Mouse (Mus musculus) hindbrain, embryonic 15.5 days (tissue): Measurements from ENCODE around the gene Gm12184. TPM values are rescaled to one million over a fixed set of nuclear protein-coding genes. Genes with fewer than 3 reads are reported as not detected.
A peak's percentile ranks its signal among the peaks of the same experiment; 100 is the strongest.

Experiments
- ATAC-seq: fragments of 200-750 bp; cut with Nextera tagmentation; 2 replicates; pipeline ENCODE4 v1.8.0; 2017; ENCODE audit warnings: low read depth, moderate number of reproducible peaks, moderate TSS enrichment; ENCODE audit not compliant: low FRiP score
- H3K27ac ChIP-seq: fragments of 300-500 bp; sonication (generic); replicated peaks from 2 replicates; pipeline ENCODE4 v1.5.1; 2015; ENCODE audit warnings: mild to moderate bottlenecking, inconsistent platforms
- H3K27me3 ChIP-seq: fragments of 300-500 bp; sonication (generic); 2 replicates; pipeline ENCODE4 v1.6.1; 2015; ENCODE audit warnings: control low read depth, inconsistent platforms
- H3K36me3 ChIP-seq: fragments of 300-500 bp; sonication (generic); 2 replicates; pipeline ENCODE4 v1.6.1; 2015; ENCODE audit warnings: control low read depth, inconsistent platforms
- H3K4me1 ChIP-seq: fragments of 300-500 bp; sonication (generic); replicated peaks from 2 replicates; pipeline ENCODE4 v1.6.1; 2015; ENCODE audit warnings: control low read depth, inconsistent platforms
- H3K4me2 ChIP-seq: fragments of 300-500 bp; sonication (generic); 2 replicates; pipeline ENCODE4 v1.6.1; 2015; ENCODE audit warnings: moderate library complexity, mild to moderate bottlenecking, inconsistent platforms
- H3K4me3 ChIP-seq: fragments of 300-500 bp; sonication (generic); 2 replicates; pipeline ENCODE4 v1.5.1; 2015; ENCODE audit warnings: mild to moderate bottlenecking, inconsistent platforms
- H3K9ac ChIP-seq: fragments of 300-500 bp; sonication (generic); 2 replicates; pipeline ENCODE4 v1.6.1; 2015; ENCODE audit warnings: inconsistent platforms
- H3K9me3 ChIP-seq: fragments of 300-500 bp; sonication (generic); 2 replicates; pipeline ENCODE4 v1.6.1; 2016; ENCODE audit warnings: control low read depth, inconsistent platforms
- WGBS: fragments of 180-500 bp; shearing (Covaris S2); methylation state at CpG from one replicate; pipeline ENCODE4 v1.1.7; 2015; 5-methylcytosine and 5-hydroxymethylcytosine counted together
- polyA plus RNA-seq: library from polyadenylated mRNA; unstranded; fragments of >200 nt; fragmentation: Nextera tagmentation; extraction: Ambion mirVana; gene quantifications from 2 replicates; pipeline ENCODE4 v1.2.1, GENCODE M21; 2015

The Gm12184 gene
- polyA plus RNA-seq, 1 experiment from 2014 or later, result 3.8 TPM

- ATAC-seq, result peak; percentile 50; the same call in 1 of the 2 replicates
- Histone ChIP-seq H3K9me3 (no peaks in the 10 kb centered on the region), H3K4me2 (no peak overlapping the region), H3K9ac (no peak overlapping the region), H3K4me1 (peaks cover 11% of the 10 kb centered on the region), H3K4me3 (no peak overlapping the region), H3K36me3 (peaks cover 78% of the 10 kb centered on the region), H3K27ac (no peak overlapping the region), H3K27me3 (no peaks in the 10 kb centered on the region)
- WGBS, result 66% methylated on average over 21 of the region's 21 CpGs
Observed at GRCm38 (mm10) chr11:48806856-48807562, 19.4 kb downstream of the Gm12184 start.

- H3K27ac ChIP-seq, result no peak overlapping the region
- WGBS, result 87% methylated on average over 2 of the region's 2 CpGs
- no peak overlapping the region for H3K4me3 ChIP-seq
- no peaks in the 10 kb centered on the region for H3K27me3 ChIP-seq
- H3K36me3 ChIP-seq, result peaks cover 75% of the 10 kb centered on the region
- H3K4me1 ChIP-seq, result peaks cover 23% of the 10 kb centered on the region
- ATAC-seq, result no peak
- no peak overlapping the region for H3K4me2 ChIP-seq
- no peaks in the 10 kb centered on the region for H3K9me3 ChIP-seq
- H3K9ac ChIP-seq, result no peak overlapping the region
Observed at GRCm38 (mm10) chr11:48804922-48805321, 21.5 kb downstream of the Gm12184 start.

- H3K9me3 ChIP-seq, result no peaks in the 10 kb centered on the region
- no peaks in the 10 kb centered on the region for H3K27me3 ChIP-seq
- H3K4me2 ChIP-seq, result no peak overlapping the region
- peaks cover 72% of the 10 kb centered on the region for H3K36me3 ChIP-seq
- H3K4me1 ChIP-seq, result peaks cover 25% of the 10 kb centered on the region
- no peak overlapping the region for H3K4me3 ChIP-seq
- 96% methylated on average over 2 of the region's 2 CpGs for WGBS
- ATAC-seq, result no peak
- H3K27ac ChIP-seq, result no peak overlapping the region
- no peak overlapping the region for H3K9ac ChIP-seq
Observed at GRCm38 (mm10) chr11:48803988-48804387, 22.5 kb downstream of the Gm12184 start.

- no peaks in the 10 kb centered on the region for H3K27me3 ChIP-seq
- H3K9me3 ChIP-seq, result no peaks in the 10 kb centered on the region
- WGBS, result 84% methylated on average over 17 of the region's 17 CpGs
- no peak for ATAC-seq
- peak overlapping the region; percentile 59 for H3K4me3 ChIP-seq
- H3K4me2 ChIP-seq, result peak overlapping the region; percentile 86
- peaks cover 39% of the 10 kb centered on the region for H3K4me1 ChIP-seq
- H3K27ac ChIP-seq, result no peak overlapping the region
- peaks cover 54% of the 10 kb centered on the region for H3K36me3 ChIP-seq
- peak overlapping the region; percentile 74 for H3K9ac ChIP-seq
Observed at GRCm38 (mm10) chr11:48801831-48802772, 24.4 kb downstream of the Gm12184 start.

- H3K4me2 ChIP-seq, result peak within 1 kb of the TSS; percentile 86
- peak; percentile 95 for ATAC-seq
- peaks cover 34% of the 10 kb centered on the region for H3K36me3 ChIP-seq
- peak within 1 kb of the TSS; percentile 59 for H3K4me3 ChIP-seq
- H3K27ac ChIP-seq, result peak within 1 kb of the TSS; percentile 98
- no peaks in the 10 kb centered on the region for H3K27me3 ChIP-seq
- no peaks in the 10 kb centered on the region for H3K9me3 ChIP-seq
- peak within 1 kb of the TSS; percentile 74 for H3K9ac ChIP-seq
- under 1% methylated on average over 47 of the region's 47 CpGs for WGBS
- H3K4me1 ChIP-seq, result peaks cover 39% of the 10 kb centered on the region
Observed at GRCm38 (mm10) chr11:48799921-48800701, 26.3 kb downstream of the Gm12184 start, which contains the start of gene Rack1. Gene Rack1, plus strand, starts transcription at chr11:48800332.

- 9% methylated on average over 18 of the region's 18 CpGs for WGBS
- peak overlapping the region; percentile 59 for H3K4me3 ChIP-seq
- peak overlapping the region; percentile 74 for H3K9ac ChIP-seq
Observed at GRCm38 (mm10) chr11:48798984-48799920, 27.2 kb downstream of the Gm12184 start.

GRCm38 (mm10) chr11:48798308-48798707 lies 28.1 kb downstream of the Gm12184 start:
- peak overlapping the region; percentile 86 for H3K4me2 ChIP-seq
- H3K9me3 ChIP-seq, result no peaks in the 10 kb centered on the region
- H3K4me1 ChIP-seq, result peaks cover 39% of the 10 kb centered on the region
- no peak for ATAC-seq
- 84% methylated on average over 7 of the region's 7 CpGs for WGBS
- no peak overlapping the region for H3K4me3 ChIP-seq
- H3K27me3 ChIP-seq, result no peaks in the 10 kb centered on the region
- H3K9ac ChIP-seq, result 0 out of 2 replicates have a peak overlapping the region, but pooled peaks have one; percentile 74
- H3K27ac ChIP-seq, result no peak overlapping the region
- H3K36me3 ChIP-seq, result peaks cover 16% of the 10 kb centered on the region; the same call in 1 of the 2 replicates

More at GRCm38 (mm10) chr11:48798984-48799920, 27.2 kb downstream of the Gm12184 start:
- no peaks in the 10 kb centered on the region for H3K27me3 ChIP-seq
- peaks cover 39% of the 10 kb centered on the region for H3K4me1 ChIP-seq
- ATAC-seq, result no peak; the same call in 1 of the 2 replicates
- H3K4me2 ChIP-seq, result peak overlapping the region; percentile 86
- no peaks in the 10 kb centered on the region for H3K9me3 ChIP-seq
- peak overlapping the region; percentile 98 for H3K27ac ChIP-seq
- peaks cover 25% of the 10 kb centered on the region for H3K36me3 ChIP-seq

GRCm38 (mm10) chr11:48797287-48797686 lies 29.2 kb downstream of the Gm12184 start:
- no peaks in the 10 kb centered on the region for H3K9me3 ChIP-seq
- H3K27me3 ChIP-seq, result no peaks in the 10 kb centered on the region
- peaks cover 31% of the 10 kb centered on the region for H3K4me1 ChIP-seq
- peak overlapping the region; percentile 16; the same call in 1 of the 2 replicates for H3K9ac ChIP-seq
- 95% methylated on average over 5 of the region's 5 CpGs for WGBS
- no peak overlapping the region for H3K27ac ChIP-seq
- ATAC-seq, result no peak
- no peak overlapping the region for H3K4me2 ChIP-seq
- H3K36me3 ChIP-seq, result peaks cover 5% of the 10 kb centered on the region; the same call in 1 of the 2 replicates
- no peak overlapping the region for H3K4me3 ChIP-seq

GRCm38 (mm10) chr11:48796290-48796689 lies 30.2 kb downstream of the Gm12184 start:
- 80% methylated on average over 4 of the region's 4 CpGs for WGBS
- no peak overlapping the region for H3K4me3 ChIP-seq
- no peak for ATAC-seq
- no peak overlapping the region for H3K4me2 ChIP-seq
- no peak overlapping the region for H3K9ac ChIP-seq
- peaks cover 22% of the 10 kb centered on the region for H3K4me1 ChIP-seq
- no peaks in the 10 kb centered on the region for H3K27me3 ChIP-seq
- H3K36me3 ChIP-seq, result no peaks in the 10 kb centered on the region
- no peak overlapping the region for H3K27ac ChIP-seq
- H3K9me3 ChIP-seq, result no peaks in the 10 kb centered on the region

- Histone ChIP-seq H3K4me3 (no peak overlapping the region), H3K9me3 (no peaks in the 10 kb centered on the region), H3K9ac (no peak overlapping the region), H3K4me1 (peaks cover 19% of the 10 kb centered on the region), H3K4me2 (no peak overlapping the region), H3K27me3 (no peaks in the 10 kb centered on the region), H3K27ac (no peak overlapping the region), H3K36me3 (no peaks in the 10 kb centered on the region)
- ATAC-seq, result no peak
- WGBS, result 87% methylated on average over 7 of the region's 7 CpGs
Observed at GRCm38 (mm10) chr11:48795221-48795620, 31.2 kb downstream of the Gm12184 start.
